Mouse (Mus musculus): Measurements from ENCODE around the gene Eme2. TPM values are rescaled to one million over a fixed set of nuclear protein-coding genes. Genes with fewer than 3 reads are reported as not detected.

Eme2 gene
- polyA plus RNA-seq (2012; ENCODE audit: low replicate concordance), result 31.8 and 37.9 TPM in 2 replicates

DNA sequence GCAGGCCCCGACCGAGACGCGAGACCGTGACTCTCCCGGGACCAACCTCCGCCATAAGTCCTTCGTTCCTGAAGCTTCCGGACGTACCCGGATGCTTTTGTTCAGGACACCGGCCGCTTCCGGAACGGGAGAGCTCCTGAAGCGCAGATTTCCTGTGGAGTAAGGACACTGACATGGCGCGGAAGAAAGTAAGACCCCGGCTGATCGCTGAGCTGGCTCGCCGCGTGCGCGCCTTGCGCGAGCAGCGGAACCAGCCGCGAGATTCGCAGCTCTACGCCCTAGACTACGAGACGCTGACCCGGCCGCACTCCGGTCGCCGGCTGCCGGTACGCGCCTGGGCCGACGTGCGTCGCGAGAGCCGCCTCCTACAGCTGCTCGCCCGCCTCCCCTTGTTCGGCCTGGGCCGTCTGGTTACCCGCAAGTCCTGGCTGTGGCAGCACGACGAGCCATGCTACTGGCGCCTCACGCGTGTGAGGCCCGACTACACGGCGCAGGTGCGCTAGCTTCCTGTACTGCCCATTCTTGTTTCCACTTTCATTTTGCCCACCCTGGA is at the start of gene Eme2, which contains the start of gene Mrps34:
Gene Eme2 (minus strand): TSS at position 93 of the 553 bp plus-strand sequence.
Gene Mrps34 (plus strand): TSS at position 122 of the 553 bp plus-strand sequence.

GRCm38 (mm10) chr17:24936259-24937237 is 41.7 kb upstream of the Eme2 start, which contains the start of gene Mapk8ip3:
Mapk8ip3 (minus strand) TSS chr17:24936977.

GRCm38 (mm10) chr17:24896241-24896992 is 1.5 kb upstream of the Eme2 start, which contains the start of gene Nme3:
Nme3 (plus strand) TSS chr17:24896500.

DNA sequence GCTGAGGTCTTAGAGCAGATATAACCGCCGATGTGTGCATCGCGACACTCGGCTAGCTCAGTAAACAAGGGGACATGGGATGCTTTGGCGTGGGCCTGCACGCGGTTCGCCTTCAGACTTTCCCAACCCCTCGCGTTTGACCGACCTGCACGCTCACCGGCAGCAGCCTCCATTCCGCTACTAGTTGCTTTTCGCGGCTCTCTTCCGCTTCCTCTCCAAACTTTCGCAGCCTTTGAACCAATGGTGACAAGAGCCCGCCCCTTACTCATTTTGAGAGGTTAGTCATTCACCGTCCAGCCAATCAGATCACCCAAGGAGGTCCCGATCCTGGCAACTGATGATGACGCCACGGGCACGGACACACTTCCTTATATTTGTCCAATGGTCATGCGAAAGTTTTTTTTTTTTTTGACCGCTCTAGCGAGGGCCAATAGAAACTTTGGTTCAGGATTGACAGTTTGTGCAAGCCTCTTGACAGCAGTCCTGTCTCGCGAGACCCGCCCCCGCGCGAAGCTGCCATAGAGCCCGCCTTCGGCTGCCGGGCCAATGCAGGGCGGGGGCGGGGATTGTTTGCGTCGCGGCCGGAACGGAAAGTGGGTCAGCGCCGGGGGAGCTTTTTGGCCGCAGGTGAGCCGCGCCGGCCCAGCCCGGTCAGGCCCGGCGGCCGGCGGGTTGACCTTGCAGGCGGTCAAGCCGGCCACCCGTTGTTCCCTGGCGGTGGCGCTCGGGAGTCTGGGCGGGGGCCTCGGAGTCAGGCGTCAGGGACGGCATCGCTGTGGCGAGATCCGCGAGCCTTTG is 8.6 kb downstream of the Eme2 start, which contains the start of the genes Nubp2 and Spsb3:
Gene Nubp2 (minus strand): TSS at position 216 of the 798 bp plus-strand sequence.
Gene Spsb3 (plus strand): TSS at position 510 of the 798 bp plus-strand sequence.

GRCm38 (mm10) chr17:24865776-24866175 is 29.1 kb downstream of the Eme2 start, which contains the start of gene Igfals:
Igfals (plus strand) TSS chr17:24865997.

GRCm38 (mm10) chr17:24850065-24850772 is 44.7 kb downstream of the Eme2 start, which contains the start of gene Fahd1:
Fahd1 (minus strand) TSS chr17:24850364.

DNA sequence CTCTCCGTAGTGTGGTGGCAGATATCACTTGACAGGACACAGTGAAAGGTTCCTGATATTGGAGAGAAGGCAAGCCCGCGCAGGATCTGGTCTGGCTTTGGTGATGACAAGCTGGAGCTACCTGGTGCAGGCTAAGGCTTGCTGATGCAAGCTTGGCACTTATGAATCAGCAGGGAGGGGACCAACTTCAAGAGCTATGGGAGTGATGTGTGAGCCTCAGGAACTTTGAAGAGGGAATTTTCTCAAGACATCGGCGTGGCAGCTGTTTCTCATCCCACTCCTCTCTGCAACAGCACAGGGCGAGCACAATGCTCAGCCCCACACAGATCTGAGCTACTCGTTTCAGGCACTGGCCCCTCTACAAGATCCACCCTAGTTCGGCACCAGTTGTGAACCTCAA is 55.0 kb downstream of the Eme2 start, which contains the start of gene Hagh:
Gene Hagh (plus strand): TSS at position 302 of the 400 bp plus-strand sequence.

Other genes with a start within 250 kb of the Eme2 start
- gene Slc9a3r2, start 244.8 kb downstream of the Eme2 start, polyA plus RNA-seq (2012; ENCODE audit: low replicate concordance), result 2.0 and 5.8 TPM in 2 replicates
- 1.1 and 4.6 TPM in 2 replicates for gene Npw, start 236.6 kb downstream of the Eme2 start, polyA plus RNA-seq (2012; ENCODE audit: low replicate concordance)
- gene Zfp598, start 225.4 kb downstream of the Eme2 start, polyA plus RNA-seq (2012; ENCODE audit: low replicate concordance), result 144 and 147 TPM in 2 replicates
- gene Syngr3, start 205.1 kb downstream of the Eme2 start, polyA plus RNA-seq (2012; ENCODE audit: low replicate concordance), result 0.56 and 0.62 TPM in 2 replicates
- 134 TPM in 2 replicates for gene Gfer, start 198.9 kb downstream of the Eme2 start, polyA plus RNA-seq (2012; ENCODE audit: low replicate concordance)
- 0.69 and 1.8 TPM in 2 replicates for gene Noxo1, start 198.9 kb downstream of the Eme2 start, polyA plus RNA-seq (2012; ENCODE audit: low replicate concordance)
- 20.7 and 32.9 TPM in 2 replicates for gene Tbl3, start 187.4 kb downstream of the Eme2 start, polyA plus RNA-seq (2012; ENCODE audit: low replicate concordance)
- 0.42 and 0.46 TPM in 2 replicates for gene Rnf151, start 177.0 kb downstream of the Eme2 start, polyA plus RNA-seq (2012; ENCODE audit: low replicate concordance)
- 69.0 and 456 TPM in 2 replicates for gene Rps2, start 177.0 kb downstream of the Eme2 start, polyA plus RNA-seq (2012; ENCODE audit: low replicate concordance)
- 350 and 503 TPM in 2 replicates for gene Ndufb10, start 170.6 kb downstream of the Eme2 start, polyA plus RNA-seq (2012; ENCODE audit: low replicate concordance)
- not detected in 2 replicates for gene Rpl3l, start 167.3 kb downstream of the Eme2 start, polyA plus RNA-seq (2012; ENCODE audit: low replicate concordance)
- 9.9 and 15.7 TPM in 2 replicates for gene Msrb1, start 158.4 kb downstream of the Eme2 start, polyA plus RNA-seq (2012; ENCODE audit: low replicate concordance)
- not detected in 2 replicates for gene Hs3st6, start 142.1 kb downstream of the Eme2 start, polyA plus RNA-seq (2012; ENCODE audit: low replicate concordance)
- gene Meiob, start 90.8 kb downstream of the Eme2 start, polyA plus RNA-seq (2012; ENCODE audit: low replicate concordance), result not detected in 2 replicates
- gene Hagh, start 54.9 kb downstream of the Eme2 start, polyA plus RNA-seq (2012; ENCODE audit: low replicate concordance), result 39.1 and 51.7 TPM in 2 replicates
- 6.2 and 6.5 TPM in 2 replicates for gene Fahd1, start 44.7 kb downstream of the Eme2 start, polyA plus RNA-seq (2012; ENCODE audit: low replicate concordance)
- 0.14 TPM in 1 of 2 replicates, not detected in the other for gene Igfals, start 29.1 kb downstream of the Eme2 start, polyA plus RNA-seq (2012; ENCODE audit: low replicate concordance)
- 10.5 and 114 TPM in 2 replicates for gene Nubp2, start 8.7 kb downstream of the Eme2 start, polyA plus RNA-seq (2012; ENCODE audit: low replicate concordance)
- gene Spsb3, start 8.4 kb downstream of the Eme2 start, polyA plus RNA-seq (2012; ENCODE audit: low replicate concordance), result 21.6 and 45.5 TPM in 2 replicates
- 81.1 and 115 TPM in 2 replicates for gene Mrps34, start within 50 bp of the Eme2 start, polyA plus RNA-seq (2012; ENCODE audit: low replicate concordance)
- 16.0 and 19.6 TPM in 2 replicates for gene Nme3, start 1.4 kb upstream of the Eme2 start, polyA plus RNA-seq (2012; ENCODE audit: low replicate concordance)
- gene Mapk8ip3, start 41.9 kb upstream of the Eme2 start, polyA plus RNA-seq (2012; ENCODE audit: low replicate concordance), result 38.3 and 49.4 TPM in 2 replicates
- gene Jpt2, start 65.6 kb upstream of the Eme2 start, polyA plus RNA-seq (2012; ENCODE audit: low replicate concordance), result 9.1 and 11.1 TPM in 2 replicates
- 21.8 and 31.3 TPM in 2 replicates for gene Cramp1l, start 120.7 kb upstream of the Eme2 start, polyA plus RNA-seq (2012; ENCODE audit: low replicate concordance)
- 6.6 and 11.9 TPM in 2 replicates for gene Ift140, start 121.0 kb upstream of the Eme2 start, polyA plus RNA-seq (2012; ENCODE audit: low replicate concordance)
- gene Tmem204, start 188.5 kb upstream of the Eme2 start, polyA plus RNA-seq (2012; ENCODE audit: low replicate concordance), result 0.61 and 0.64 TPM in 2 replicates
- gene Telo2, start 220.9 kb upstream of the Eme2 start, polyA plus RNA-seq (2012; ENCODE audit: low replicate concordance), result 18.2 and 46.2 TPM in 2 replicates
- not detected in 2 replicates for gene Ptx4, start 225.7 kb upstream of the Eme2 start, polyA plus RNA-seq (2012; ENCODE audit: low replicate concordance)
- gene Clcn7, start 238.3 kb upstream of the Eme2 start, polyA plus RNA-seq (2012; ENCODE audit: low replicate concordance), result 27.7 and 32.4 TPM in 2 replicates

Data from leukemia stem cell, adult 10-12 weeks (primary cell).